Mouse (Mus musculus): Measurements from ENCODE around the gene Acss1. TPM values are rescaled to one million over a fixed set of nuclear protein-coding genes. Genes with fewer than 3 reads are reported as not detected.

Acss1 gene
- polyA plus RNA-seq, 1 experiment: not detected

GRCm38 (mm10) chr2:150685389-150685788, 17.1 kb upstream of the Acss1 start:
- 93% methylated on average over 9 of the region's 9 CpGs for WGBS
- TF ChIP-seq CTCF (IDR thresholded peaks at IDR 0.05; ENCODE audit: insufficient read depth, low read depth, low read length) (no peak), POLR2A (IDR thresholded peaks at IDR 0.05; ENCODE audit: insufficient read depth, low read depth, low read length) (no peak)
- no peak overlapping the region for H3K4me3 ChIP-seq (ENCODE audit: insufficient read depth, low read depth, low read length)
- H3K27ac ChIP-seq (ENCODE audit: insufficient read depth, low read depth, low read length): no peak overlapping the region
- peaks cover 10% of the 10 kb centered on the region for H3K4me1 ChIP-seq (ENCODE audit: control insufficient read depth, insufficient read depth, low read length)

GRCm38 (mm10) chr2:150684451-150684850, 16.2 kb upstream of the Acss1 start:
- Histone ChIP-seq H3K27ac (ENCODE audit: insufficient read depth, low read depth, low read length) (no peak overlapping the region), H3K4me1 (ENCODE audit: control insufficient read depth, insufficient read depth, low read length) (peaks cover 10% of the 10 kb centered on the region; the same call in 1 of the 2 replicates), H3K4me3 (ENCODE audit: insufficient read depth, low read depth, low read length) (no peak overlapping the region)
- TF ChIP-seq POLR2A (IDR thresholded peaks at IDR 0.05; ENCODE audit: insufficient read depth, low read depth, low read length): no peak
- no peak for TF ChIP-seq CTCF (IDR thresholded peaks at IDR 0.05; ENCODE audit: insufficient read depth, low read depth, low read length)
- WGBS: 93% methylated on average over 12 of the region's 12 CpGs

GRCm38 (mm10) chr2:150681581-150681980, 13.3 kb upstream of the Acss1 start:
- H3K4me1 ChIP-seq (ENCODE audit: control insufficient read depth, insufficient read depth, low read length): no peaks in the 10 kb centered on the region
- no peak overlapping the region for H3K4me3 ChIP-seq (ENCODE audit: insufficient read depth, low read depth, low read length)
- no peak overlapping the region for H3K27ac ChIP-seq (ENCODE audit: insufficient read depth, low read depth, low read length)
- 60% methylated on average over 4 of the region's 4 CpGs for WGBS
- TF ChIP-seq POLR2A (IDR thresholded peaks at IDR 0.05; ENCODE audit: insufficient read depth, low read depth, low read length) (no peak), CTCF (IDR thresholded peaks at IDR 0.05; ENCODE audit: insufficient read depth, low read depth, low read length) (no peak)

- under 1% methylated on average over 3 of the region's 3 CpGs for WGBS
These were observed 10.1 kb upstream of the Acss1 start for GRCm38 (mm10) chr2:150678392-150678791.

GRCm38 (mm10) chr2:150675525-150675924, 7.2 kb upstream of the Acss1 start:
- Histone ChIP-seq H3K27ac (ENCODE audit: insufficient read depth, low read depth, low read length) (no peak overlapping the region), H3K4me3 (ENCODE audit: insufficient read depth, low read depth, low read length) (no peak overlapping the region), H3K4me1 (ENCODE audit: control insufficient read depth, insufficient read depth, low read length) (no peaks in the 10 kb centered on the region)
- WGBS: 32% methylated on average over 1 of the region's 1 CpGs
- TF ChIP-seq POLR2A (IDR thresholded peaks at IDR 0.05; ENCODE audit: insufficient read depth, low read depth, low read length) (no peak), CTCF (IDR thresholded peaks at IDR 0.05; ENCODE audit: insufficient read depth, low read depth, low read length) (no peak)

More at GRCm38 (mm10) chr2:150678392-150678791, 10.1 kb upstream of the Acss1 start:
- no peak overlapping the region for H3K4me3 ChIP-seq (ENCODE audit: insufficient read depth, low read depth, low read length)
- TF ChIP-seq CTCF (IDR thresholded peaks at IDR 0.05; ENCODE audit: insufficient read depth, low read depth, low read length): no peak
- TF ChIP-seq POLR2A (IDR thresholded peaks at IDR 0.05; ENCODE audit: insufficient read depth, low read depth, low read length): no peak
- H3K4me1 ChIP-seq (ENCODE audit: control insufficient read depth, insufficient read depth, low read length): no peaks in the 10 kb centered on the region
- H3K27ac ChIP-seq (ENCODE audit: insufficient read depth, low read depth, low read length): no peak overlapping the region

GRCm38 (mm10) chr2:150674900-150675299, 6.6 kb upstream of the Acss1 start:
- TF ChIP-seq CTCF (IDR thresholded peaks at IDR 0.05; ENCODE audit: insufficient read depth, low read depth, low read length) (no peak), POLR2A (IDR thresholded peaks at IDR 0.05; ENCODE audit: insufficient read depth, low read depth, low read length) (no peak)
- no peaks in the 10 kb centered on the region for H3K4me1 ChIP-seq (ENCODE audit: control insufficient read depth, insufficient read depth, low read length)
- 3% methylated on average over 2 of the region's 2 CpGs for WGBS
- H3K4me3 ChIP-seq (ENCODE audit: insufficient read depth, low read depth, low read length): no peak overlapping the region
- no peak overlapping the region for H3K27ac ChIP-seq (ENCODE audit: insufficient read depth, low read depth, low read length)

GRCm38 (mm10) chr2:150673929-150674328, 5.6 kb upstream of the Acss1 start:
- Histone ChIP-seq H3K4me3 (ENCODE audit: insufficient read depth, low read depth, low read length) (no peak overlapping the region), H3K4me1 (ENCODE audit: control insufficient read depth, insufficient read depth, low read length) (no peaks in the 10 kb centered on the region), H3K27ac (ENCODE audit: insufficient read depth, low read depth, low read length) (no peak overlapping the region)
- WGBS: 88% methylated on average over 11 of the region's 11 CpGs
- TF ChIP-seq CTCF (IDR thresholded peaks at IDR 0.05; ENCODE audit: insufficient read depth, low read depth, low read length): no peak
- TF ChIP-seq POLR2A (IDR thresholded peaks at IDR 0.05; ENCODE audit: insufficient read depth, low read depth, low read length): no peak

- no peak overlapping the region for H3K27ac ChIP-seq (ENCODE audit: insufficient read depth, low read depth, low read length)
- peaks cover 17% of the 10 kb centered on the region for H3K4me1 ChIP-seq (ENCODE audit: control insufficient read depth, insufficient read depth, low read length)
- TF ChIP-seq POLR2A (IDR thresholded peaks at IDR 0.05; ENCODE audit: insufficient read depth, low read depth, low read length) (no peak), CTCF (IDR thresholded peaks at IDR 0.05; ENCODE audit: insufficient read depth, low read depth, low read length) (no peak)
- H3K4me3 ChIP-seq (ENCODE audit: insufficient read depth, low read depth, low read length): no peak overlapping the region
- 87% methylated on average over 8 of the region's 8 CpGs for WGBS
These were observed 3.5 kb upstream of the Acss1 start for GRCm38 (mm10) chr2:150671609-150672290.

- H3K27ac ChIP-seq (ENCODE audit: insufficient read depth, low read depth, low read length): no peak overlapping the region
- 97% methylated on average over 1 of the region's 1 CpGs for WGBS
- peaks cover 17% of the 10 kb centered on the region for H3K4me1 ChIP-seq (ENCODE audit: control insufficient read depth, insufficient read depth, low read length)
- no peak for TF ChIP-seq POLR2A (IDR thresholded peaks at IDR 0.05; ENCODE audit: insufficient read depth, low read depth, low read length)
- TF ChIP-seq CTCF (IDR thresholded peaks at IDR 0.05; ENCODE audit: insufficient read depth, low read depth, low read length): no peak
- H3K4me3 ChIP-seq (ENCODE audit: insufficient read depth, low read depth, low read length): no peak overlapping the region
These were observed 2.6 kb upstream of the Acss1 start for GRCm38 (mm10) chr2:150670926-150671325.

Data from olfactory bulb, adult 2 months (tissue).